Mouse (Mus musculus) bone marrow, adult 2 months (tissue): ENCODE data around the gene Mpdu1.

ENCODE experiments used
- CTCF ChIP-seq: fragments of 200-500 bp; IDR thresholded peaks from 2 replicates; pipeline ENCODE4 v1.5.1; 2011; ENCODE audit warnings: low read length, control low read depth; ENCODE audit not compliant: control insufficient read depth, insufficient read depth
- POLR2A ChIP-seq: fragments of 200-500 bp; IDR thresholded peaks from 2 replicates; pipeline ENCODE4 v1.6.1; 2011; ENCODE audit warnings: low read depth, mild to moderate bottlenecking, control low read depth, low read length, borderline replicate concordance; ENCODE audit not compliant: control insufficient read depth

DNA sequence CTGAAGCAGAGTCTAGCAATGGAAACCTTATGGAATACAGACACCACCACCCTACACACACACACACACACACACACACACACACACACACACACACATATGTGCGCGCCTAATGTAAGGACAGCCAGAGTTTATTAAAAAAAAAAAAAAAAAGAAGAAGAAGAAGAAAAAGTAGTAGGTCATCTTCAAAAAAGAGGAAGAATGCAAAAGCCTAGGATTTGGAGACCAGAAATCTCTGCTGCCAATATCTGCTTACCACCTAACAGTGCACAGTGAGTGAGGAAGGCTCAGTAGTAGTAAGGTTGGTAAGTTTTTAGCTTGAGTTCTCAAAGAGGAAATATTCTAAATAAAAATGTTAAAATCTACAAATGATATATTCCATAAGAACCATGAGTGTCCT lies 16.7 kb upstream of the Mpdu1 start:
- TF ChIP-seq POLR2A: no peak
- no peak for TF ChIP-seq CTCF
